Mouse (Mus musculus): ENCODE results near the gene Eif3l. TPM values are rescaled to one million over a fixed set of nuclear protein-coding genes. Genes with fewer than 3 reads are reported as not detected.
A peak's percentile ranks its signal among the peaks of the same experiment; 100 is the strongest.

The Eif3l gene
- polyA plus RNA-seq, 1 experiment from 2014 or later, result 135 TPM

- ATAC-seq (ENCODE audit: low FRiP score, low TSS enrichment), result peak; percentile 72
- WGBS, result 29% methylated on average over 4 of the region's 4 CpGs
- H3K4me2 ChIP-seq (replicated peaks; ENCODE audit: low read depth), result no peak overlapping the region
- peak overlapping the region; percentile 53; the same call in 1 of the 2 replicates for H3K27ac ChIP-seq (replicated peaks)
- H3K9me3 ChIP-seq (ENCODE audit: control insufficient read depth, low read length), result no peaks in the 10 kb centered on the region
- H3K4me3 ChIP-seq (ENCODE audit: low read depth, low read length), result no peak overlapping the region
- H3K9ac ChIP-seq (ENCODE audit: low read length), result no peak overlapping the region
- DNase-seq (ENCODE audit: low spot score), result peak; percentile 58
- no peaks in the 10 kb centered on the region for H3K27me3 ChIP-seq (ENCODE audit: control insufficient read depth, insufficient read depth, low read length)
- TF ChIP-seq EP300 (optimal IDR thresholded peaks at IDR 0.05), result no peak
- TF ChIP-seq CTCF (IDR thresholded peaks at IDR 0.05; ENCODE audit: low read depth), result no peak
- H3K4me1 ChIP-seq (replicated peaks; ENCODE audit: control insufficient read depth, insufficient read depth), result peaks cover 1% of the 10 kb centered on the region
- H3K36me3 ChIP-seq (ENCODE audit: control insufficient read depth, insufficient read depth, low read length), result no peaks in the 10 kb centered on the region
These were observed 30.1 kb upstream of the Eif3l start for GRCm38 (mm10) chr15:79044837-79045236.

- Histone ChIP-seq H3K4me3 (ENCODE audit: low read depth, low read length) (no peak overlapping the region), H3K9me3 (ENCODE audit: control insufficient read depth, low read length) (no peaks in the 10 kb centered on the region), H3K27me3 (ENCODE audit: control insufficient read depth, insufficient read depth, low read length) (no peaks in the 10 kb centered on the region), H3K36me3 (ENCODE audit: control insufficient read depth, insufficient read depth, low read length) (no peaks in the 10 kb centered on the region), H3K27ac (replicated peaks) (no peak overlapping the region), H3K4me2 (replicated peaks; ENCODE audit: low read depth) (no peak overlapping the region), H3K4me1 (replicated peaks; ENCODE audit: control insufficient read depth, insufficient read depth) (no peaks in the 10 kb centered on the region), H3K9ac (ENCODE audit: low read length) (no peak overlapping the region)
- DNase-seq (ENCODE audit: low spot score) (no peak), ATAC-seq (ENCODE audit: low FRiP score, low TSS enrichment) (no peak)
- WGBS, result 59% methylated on average over 4 of the region's 4 CpGs
- TF ChIP-seq EP300 (optimal IDR thresholded peaks at IDR 0.05), result no peak
These were observed 26.8 kb upstream of the Eif3l start for GRCm38 (mm10) chr15:79048186-79048585.

GRCm38 (mm10) chr15:79050160-79050845 lies 24.7 kb upstream of the Eif3l start:
- Histone ChIP-seq H3K9me3 (ENCODE audit: control insufficient read depth, low read length) (no peaks in the 10 kb centered on the region), H3K27ac (replicated peaks) (peak overlapping the region; percentile 65; the same call in 1 of the 2 replicates), H3K36me3 (ENCODE audit: control insufficient read depth, insufficient read depth, low read length) (peaks cover 17% of the 10 kb centered on the region), H3K4me3 (ENCODE audit: low read depth, low read length) (no peak overlapping the region), H3K9ac (ENCODE audit: low read length) (no peak overlapping the region), H3K4me1 (replicated peaks; ENCODE audit: control insufficient read depth, insufficient read depth) (no peaks in the 10 kb centered on the region), H3K27me3 (ENCODE audit: control insufficient read depth, insufficient read depth, low read length) (no peaks in the 10 kb centered on the region), H3K4me2 (replicated peaks; ENCODE audit: low read depth) (no peak overlapping the region)
- DNase-seq (ENCODE audit: low spot score), result no peak
- 57% methylated on average over 9 of the region's 9 CpGs for WGBS
- TF ChIP-seq CTCF (IDR thresholded peaks at IDR 0.05; ENCODE audit: low read depth), result no peak
- no peak for TF ChIP-seq EP300 (optimal IDR thresholded peaks at IDR 0.05)
- no peak for ATAC-seq (ENCODE audit: low FRiP score, low TSS enrichment)

GRCm38 (mm10) chr15:79050964-79051363 lies 24.0 kb upstream of the Eif3l start:
- Histone ChIP-seq H3K27ac (replicated peaks) (peak overlapping the region; percentile 65), H3K4me2 (replicated peaks; ENCODE audit: low read depth) (no peak overlapping the region), H3K4me3 (ENCODE audit: low read depth, low read length) (no peak overlapping the region), H3K27me3 (ENCODE audit: control insufficient read depth, insufficient read depth, low read length) (no peaks in the 10 kb centered on the region), H3K4me1 (replicated peaks; ENCODE audit: control insufficient read depth, insufficient read depth) (no peaks in the 10 kb centered on the region), H3K9ac (ENCODE audit: low read length) (no peak overlapping the region), H3K9me3 (ENCODE audit: control insufficient read depth, low read length) (no peaks in the 10 kb centered on the region), H3K36me3 (ENCODE audit: control insufficient read depth, insufficient read depth, low read length) (peaks cover 22% of the 10 kb centered on the region)
- DNase-seq (ENCODE audit: low spot score), result no peak
- TF ChIP-seq CTCF (IDR thresholded peaks at IDR 0.05; ENCODE audit: low read depth) (no peak), EP300 (optimal IDR thresholded peaks at IDR 0.05) (no peak)
- WGBS, result 68% methylated on average over 2 of the region's 2 CpGs
- peak; percentile 41 for ATAC-seq (ENCODE audit: low FRiP score, low TSS enrichment)

GRCm38 (mm10) chr15:79051461-79052360 lies 23.3 kb upstream of the Eif3l start:
- no peaks in the 10 kb centered on the region for H3K4me1 ChIP-seq (replicated peaks; ENCODE audit: control insufficient read depth, insufficient read depth)
- H3K4me2 ChIP-seq (replicated peaks; ENCODE audit: low read depth), result no peak overlapping the region
- TF ChIP-seq CTCF (IDR thresholded peaks at IDR 0.05; ENCODE audit: low read depth), result no peak; the same call in 1 of the 2 replicates
- TF ChIP-seq EP300 (optimal IDR thresholded peaks at IDR 0.05), result no peak
- DNase-seq (ENCODE audit: low spot score) (peak; percentile 66), ATAC-seq (ENCODE audit: low FRiP score, low TSS enrichment) (peak; percentile 76)
- peak overlapping the region; percentile 65 for H3K27ac ChIP-seq (replicated peaks)
- WGBS, result 62% methylated on average over 13 of the region's 13 CpGs
- H3K9ac ChIP-seq (ENCODE audit: low read length), result 0 out of 2 replicates have a peak overlapping the region, but pooled peaks have one; percentile 8
- no peak overlapping the region for H3K4me3 ChIP-seq (ENCODE audit: low read depth, low read length)
- H3K9me3 ChIP-seq (ENCODE audit: control insufficient read depth, low read length), result no peaks in the 10 kb centered on the region
- no peaks in the 10 kb centered on the region for H3K27me3 ChIP-seq (ENCODE audit: control insufficient read depth, insufficient read depth, low read length)
- H3K36me3 ChIP-seq (ENCODE audit: control insufficient read depth, insufficient read depth, low read length), result peaks cover 29% of the 10 kb centered on the region

All from stomach, postnatal 0 days (tissue).